Mouse (Mus musculus) CD4-positive helper T cell, adult 2 months (primary cell): Measurements from ENCODE around the gene Elof1.
A peak's percentile ranks its signal among the peaks of the same experiment; 100 is the strongest.
"Not testable (repeated sequence)": the region's sequence is repeated elsewhere in the genome, so short reads cannot be mapped to it uniquely, and the experiment has no call there.

Source experiments
- DNase-seq: peaks from one replicate; pipeline ENCODE4 v3.0.0-alpha.2; 2012; ENCODE audit warnings: low read depth, missing footprints, low spot score

The Elof1 gene

DNA sequence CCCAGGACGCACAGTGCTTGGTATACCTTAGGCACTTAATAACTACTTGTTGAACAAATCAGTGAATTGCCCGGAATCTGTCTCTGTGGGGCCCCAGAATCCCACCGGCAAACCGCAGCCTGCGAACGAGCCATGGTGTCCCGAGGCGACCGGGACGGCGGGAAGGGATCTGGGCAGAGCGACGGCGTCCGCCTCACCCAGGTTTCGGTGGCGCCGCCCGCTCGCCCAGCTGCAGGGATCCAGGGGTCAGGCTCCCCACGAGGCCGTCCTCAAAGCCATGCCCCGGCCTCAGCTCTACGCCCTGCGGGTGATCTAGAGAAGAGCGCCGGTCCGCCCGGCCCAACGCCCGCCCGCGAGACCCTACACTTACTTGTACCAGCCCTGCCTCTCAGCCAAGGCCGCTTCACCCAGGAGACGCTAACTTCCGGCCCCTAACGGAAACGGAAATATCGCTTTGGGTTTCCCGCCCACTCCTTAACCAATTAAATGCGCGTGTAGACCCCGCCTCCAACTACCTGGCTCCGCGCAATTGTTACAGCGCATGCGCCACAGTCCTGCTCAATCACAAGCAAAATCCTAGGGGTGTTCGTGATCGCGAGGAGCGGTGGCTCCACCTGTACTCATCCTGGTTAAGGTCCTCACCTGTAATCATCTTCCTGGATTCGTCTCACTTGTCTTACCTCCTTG, at the start of gene Elof1:
Elof1 (minus strand) TSS at position 433 of the 687 bp plus-strand sequence.
- peak; percentile 96 for DNase-seq

DNA sequence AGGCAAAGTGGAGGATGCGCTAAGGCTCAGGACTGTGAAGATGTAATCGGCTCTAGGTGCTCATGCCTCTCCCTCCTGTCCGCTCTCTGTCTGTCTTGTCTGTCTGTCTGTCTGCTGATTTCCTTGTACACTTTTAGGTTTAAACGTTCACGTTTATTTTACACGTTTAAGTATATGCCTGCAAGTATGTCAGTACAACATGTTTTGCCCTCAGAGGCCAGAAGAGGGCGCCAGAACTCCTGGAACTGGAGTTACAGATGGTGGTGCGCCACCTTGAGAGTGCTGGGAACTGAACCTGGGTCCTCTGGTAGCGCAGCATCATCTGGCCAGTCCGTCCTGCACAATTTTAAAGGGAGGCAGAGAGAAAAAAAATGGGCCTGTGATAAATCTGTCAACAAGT, 49.7 kb upstream of the Elof1 start:
- DNase-seq = no peak

DNA sequence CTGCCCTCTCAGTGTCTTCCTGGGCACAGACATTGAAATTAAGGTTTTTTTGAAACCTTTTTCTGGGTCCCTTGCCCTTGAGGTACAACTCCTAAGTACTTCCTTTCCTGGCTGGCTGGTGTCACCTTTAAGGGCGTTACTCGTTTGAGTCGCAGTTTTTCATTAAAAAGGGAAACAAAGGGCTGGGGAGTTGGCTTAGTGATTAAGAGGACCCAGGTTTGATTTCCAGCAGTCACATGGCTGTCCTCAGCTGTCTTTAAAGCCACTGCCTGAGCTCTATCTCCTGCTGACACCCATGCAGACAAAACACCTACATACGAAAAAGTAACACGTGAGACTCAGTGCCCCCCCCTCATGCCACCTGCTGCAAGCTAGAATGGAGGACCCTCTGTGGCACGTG, 49.0 kb upstream of the Elof1 start:
- DNase-seq = no peak

DNA sequence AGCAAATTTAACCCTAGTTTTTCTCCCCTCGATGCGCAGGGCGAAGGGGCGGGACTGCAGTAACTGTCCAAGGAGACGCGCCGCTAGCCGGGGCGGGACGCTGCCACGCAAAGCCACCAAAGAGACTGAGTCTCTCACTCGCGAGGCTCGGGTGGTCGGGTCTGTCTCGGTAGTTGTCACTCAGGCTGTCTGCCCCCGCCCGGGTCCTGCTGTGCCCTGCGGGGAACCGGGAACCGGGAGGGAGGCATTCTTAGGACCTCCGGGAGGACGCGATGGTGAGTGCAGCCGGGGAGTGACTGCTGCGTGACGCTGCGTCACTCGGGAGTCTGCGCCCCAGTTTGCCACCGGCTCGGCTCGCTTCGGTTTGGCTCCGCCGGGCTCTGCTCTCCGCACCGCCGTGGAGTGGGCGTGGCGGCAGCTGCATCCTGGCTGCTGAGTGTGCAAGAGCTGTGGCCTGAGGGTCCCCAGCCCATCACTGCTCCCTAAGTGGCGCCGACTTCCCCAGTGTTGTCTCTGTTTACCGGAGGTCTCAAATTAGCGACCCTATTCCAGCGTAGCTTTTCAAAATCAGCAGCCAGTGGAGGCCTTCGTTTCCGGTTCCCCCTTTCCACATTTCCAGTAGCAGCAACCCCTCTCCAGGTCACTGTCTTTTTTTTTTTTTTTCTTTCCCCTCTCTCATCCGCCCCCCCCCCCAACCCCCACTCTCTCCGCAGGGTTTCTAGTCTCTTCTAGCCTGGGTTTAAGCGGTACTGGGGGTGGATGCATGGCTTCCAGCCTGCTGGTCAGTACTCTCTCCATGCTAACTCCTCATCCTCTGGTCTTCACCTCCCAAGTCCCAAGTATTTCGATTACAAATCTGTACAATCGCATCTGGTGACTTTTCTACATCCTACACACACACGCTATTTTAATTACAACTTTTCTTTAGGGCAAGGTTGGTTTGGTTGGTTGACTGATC, 48.0 kb upstream of the Elof1 start:
- peak; percentile 62 for DNase-seq

DNA sequence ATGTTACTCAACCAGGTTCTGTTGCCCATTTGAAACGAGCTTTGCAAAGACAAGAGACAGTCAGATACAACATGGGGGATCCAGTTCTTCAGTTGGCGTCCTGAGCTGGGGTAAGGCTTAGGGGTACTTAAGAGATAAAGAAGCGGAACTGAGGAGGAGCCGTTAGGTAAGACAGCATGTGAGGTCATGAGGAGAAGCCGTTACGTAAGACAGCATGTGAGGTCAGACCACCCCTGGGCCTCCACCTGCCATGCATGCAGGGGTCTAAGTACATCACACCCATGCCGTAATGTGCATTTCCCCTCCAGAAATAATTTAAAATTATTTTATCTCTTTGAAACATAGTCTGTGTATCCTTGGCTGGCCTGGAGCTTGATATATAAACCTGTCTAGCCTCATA, 45.9 kb upstream of the Elof1 start:
- no peak for DNase-seq

DNA sequence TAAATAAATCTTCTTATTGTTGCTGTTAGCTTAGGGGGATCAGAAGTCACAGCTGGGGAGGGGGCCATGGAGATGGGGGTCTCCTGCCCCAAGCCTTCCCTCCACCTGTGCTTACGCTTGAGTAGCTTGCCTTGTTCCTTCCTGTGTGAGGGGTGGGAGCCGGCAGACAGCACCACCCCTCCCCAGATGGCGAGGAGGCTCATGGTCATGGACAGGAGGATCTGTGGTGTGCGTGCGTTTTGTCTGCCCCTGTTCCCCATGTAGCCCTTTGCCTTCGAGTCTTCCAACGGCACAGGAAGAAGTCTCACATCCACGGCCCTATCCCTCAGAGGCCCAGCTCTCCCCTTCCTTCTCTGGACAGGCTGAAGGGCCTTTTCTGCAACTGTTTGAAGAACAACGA, 45.3 kb upstream of the Elof1 start:
- no peak for DNase-seq

DNA sequence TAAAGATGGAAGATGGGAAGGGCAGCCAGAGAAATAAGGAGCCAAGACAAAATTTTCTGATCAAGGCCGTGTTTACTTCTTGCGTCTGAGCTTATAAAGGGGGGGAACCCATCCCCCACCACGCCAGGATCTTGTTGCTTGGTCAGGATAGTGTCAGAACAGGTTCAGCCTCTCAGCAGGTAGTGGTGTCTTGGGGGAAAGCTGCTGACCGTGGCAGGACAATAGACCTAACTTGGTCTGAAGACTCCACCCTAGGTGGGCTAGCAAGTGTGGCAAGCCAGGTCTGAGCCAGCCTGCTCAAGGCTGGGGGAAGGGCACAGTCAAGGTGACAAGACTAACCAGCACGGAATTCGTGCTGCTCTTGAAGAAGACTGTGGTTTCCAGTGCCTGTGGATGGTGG, 44.3 kb upstream of the Elof1 start:
- DNase-seq = no peak

DNA sequence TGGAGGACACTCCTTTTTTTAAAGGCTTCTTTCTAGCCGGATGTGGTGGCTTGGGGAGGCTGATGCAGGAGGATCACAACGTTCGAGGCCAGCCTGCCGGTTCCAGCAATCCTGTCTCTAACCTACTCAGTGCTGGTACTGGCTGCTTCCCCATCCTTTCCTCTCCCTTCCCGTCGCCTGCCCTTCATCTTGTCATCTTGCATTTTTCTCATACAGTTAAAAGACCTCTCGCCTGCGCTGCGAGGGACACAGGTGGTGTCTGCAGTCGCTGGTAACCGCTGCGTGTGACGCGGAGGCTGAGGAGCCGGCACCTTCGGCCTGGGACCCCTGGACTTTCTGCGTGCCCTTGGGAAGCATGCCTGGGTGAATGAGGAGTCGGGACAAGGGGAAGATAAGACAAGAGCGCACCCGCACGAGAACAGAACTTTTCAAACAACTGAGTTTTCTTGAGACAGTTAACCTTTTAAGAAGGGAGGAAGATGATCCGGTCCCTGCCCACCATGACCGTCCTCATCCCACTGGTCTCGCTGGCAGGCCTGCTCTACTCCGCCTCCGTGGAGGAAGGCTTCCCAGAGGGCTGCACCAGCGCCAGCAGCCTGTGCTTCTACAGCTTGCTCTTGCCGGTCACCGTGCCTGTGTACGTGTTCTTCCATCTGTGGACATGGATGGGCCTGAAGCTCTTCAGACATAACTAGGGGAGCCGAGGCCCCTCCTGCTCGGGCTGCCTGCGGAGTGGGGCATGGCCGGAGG, 40.7 kb upstream of the Elof1 start:
- DNase-seq = no peak

DNA sequence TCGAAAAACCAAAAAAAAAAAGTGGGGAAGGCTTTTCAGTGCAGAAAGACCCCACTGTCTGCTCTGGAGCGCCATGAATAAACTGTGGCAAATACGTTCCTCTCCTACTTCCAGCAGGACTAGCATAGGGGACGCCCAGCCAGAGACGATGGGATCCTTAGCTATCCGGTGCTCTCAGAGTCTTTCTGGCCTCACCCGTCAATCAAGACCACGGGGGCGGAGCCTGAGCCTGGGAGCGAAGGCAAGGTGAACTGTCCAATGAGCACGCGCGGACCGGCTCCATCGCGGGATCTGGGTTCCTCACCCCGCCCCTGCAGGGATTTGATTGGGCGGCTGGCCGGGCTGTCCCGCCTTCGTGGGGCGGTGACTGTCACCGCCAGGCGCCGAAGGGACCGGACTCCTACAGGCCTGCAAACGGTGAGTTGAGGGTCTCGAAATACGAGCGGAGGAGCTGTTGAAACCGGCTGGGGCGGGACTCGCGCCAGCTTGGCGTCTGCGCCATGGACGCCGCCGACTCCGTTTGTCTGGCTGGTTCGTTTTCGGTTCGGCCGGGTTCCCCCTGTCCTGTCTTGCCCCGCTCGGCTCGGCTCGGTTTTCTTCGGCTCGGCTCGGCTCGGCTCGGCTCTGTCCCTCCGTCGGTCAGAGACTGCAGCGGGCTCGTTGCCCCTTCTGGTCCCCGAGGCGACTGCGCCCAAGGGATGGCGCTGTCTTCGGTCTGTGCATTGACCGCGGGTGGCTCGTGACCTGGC, 39.7 kb upstream of the Elof1 start, which contains the start of gene Pigyl:
Pigyl (plus strand) TSS at position 350 of the 749 bp plus-strand sequence.
- DNase-seq = peak; percentile 98

DNA sequence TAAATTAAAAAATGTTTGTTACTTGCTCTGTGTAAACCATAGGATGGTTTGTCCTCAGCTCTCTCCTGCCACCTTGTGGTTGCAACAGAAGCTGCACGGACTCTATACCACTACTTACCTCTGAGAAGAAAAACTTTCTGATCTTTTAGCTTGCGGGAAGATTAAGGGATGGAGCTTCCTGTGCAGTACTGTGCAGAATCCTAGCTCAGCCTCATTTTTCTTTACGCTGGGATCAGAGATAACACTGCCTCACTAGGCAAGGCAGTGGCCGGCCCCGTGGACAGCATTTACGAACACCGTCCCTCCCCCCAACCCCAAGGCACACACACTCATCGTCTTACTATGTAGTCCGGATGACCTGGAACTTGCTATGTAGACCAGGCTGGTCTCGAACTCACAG, 38.6 kb upstream of the Elof1 start:
- DNase-seq = peak; percentile 84

DNA sequence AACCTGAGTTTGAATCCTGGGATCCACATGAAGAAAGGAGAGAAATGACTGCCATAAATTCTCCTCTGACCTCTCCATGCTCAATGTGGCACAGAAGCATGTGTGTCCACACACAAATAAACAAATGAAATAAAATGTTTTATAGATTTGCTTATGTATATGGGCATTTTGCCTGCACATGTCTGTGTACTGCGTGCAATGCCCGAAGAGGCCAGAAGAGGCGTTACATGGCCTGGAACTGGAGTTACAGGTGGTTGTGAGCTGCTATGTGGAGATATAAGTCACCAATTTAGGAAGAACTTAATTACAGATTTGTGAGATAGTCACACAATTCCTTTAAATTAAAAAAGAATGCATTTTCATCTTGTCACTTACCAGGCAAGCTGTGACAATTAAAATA, 36.8 kb upstream of the Elof1 start:
- no peak for DNase-seq

DNA sequence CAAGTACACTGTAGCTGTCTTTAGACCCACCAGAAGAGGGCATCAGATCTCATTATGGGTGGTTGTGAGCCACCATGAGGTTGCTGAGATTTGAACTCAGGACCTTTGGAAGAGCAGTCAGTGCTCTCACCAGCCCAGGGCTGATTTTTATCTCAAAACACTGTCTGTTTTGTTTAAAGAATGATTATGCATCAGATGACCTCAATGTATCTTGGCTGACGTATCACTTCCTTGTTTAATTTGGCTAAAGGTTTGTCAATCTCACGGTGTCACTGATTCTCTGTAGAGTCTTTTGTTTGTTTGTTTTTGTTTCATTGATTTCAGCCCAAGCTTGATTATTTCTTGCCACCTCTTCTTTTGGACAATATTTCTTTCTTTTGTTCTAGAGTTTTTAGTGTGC, 34.0 kb upstream of the Elof1 start:
- DNase-seq = no peak

DNA sequence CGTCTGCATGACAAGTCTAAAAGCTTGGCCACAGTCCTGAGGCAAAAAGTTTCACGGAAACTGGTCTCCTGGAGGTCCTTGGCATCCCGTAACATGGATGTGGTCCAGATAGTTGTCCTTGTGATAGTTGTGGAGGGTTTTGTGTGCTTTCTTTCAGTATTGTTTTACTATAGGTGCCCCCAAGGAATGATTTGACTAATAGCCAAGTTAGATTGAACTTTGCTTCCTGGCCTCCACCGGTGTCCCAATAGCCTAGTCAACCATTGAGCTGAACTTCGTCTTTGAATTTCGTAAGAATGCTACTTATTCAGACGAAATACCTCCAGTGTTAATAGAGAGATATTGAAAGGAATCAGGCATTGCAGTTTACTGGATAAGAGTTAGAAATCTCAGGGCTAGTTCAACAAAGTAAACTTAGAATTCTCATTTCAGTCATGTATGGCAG, 33.3 kb upstream of the Elof1 start:
- not testable (repeated sequence) for DNase-seq

DNA sequence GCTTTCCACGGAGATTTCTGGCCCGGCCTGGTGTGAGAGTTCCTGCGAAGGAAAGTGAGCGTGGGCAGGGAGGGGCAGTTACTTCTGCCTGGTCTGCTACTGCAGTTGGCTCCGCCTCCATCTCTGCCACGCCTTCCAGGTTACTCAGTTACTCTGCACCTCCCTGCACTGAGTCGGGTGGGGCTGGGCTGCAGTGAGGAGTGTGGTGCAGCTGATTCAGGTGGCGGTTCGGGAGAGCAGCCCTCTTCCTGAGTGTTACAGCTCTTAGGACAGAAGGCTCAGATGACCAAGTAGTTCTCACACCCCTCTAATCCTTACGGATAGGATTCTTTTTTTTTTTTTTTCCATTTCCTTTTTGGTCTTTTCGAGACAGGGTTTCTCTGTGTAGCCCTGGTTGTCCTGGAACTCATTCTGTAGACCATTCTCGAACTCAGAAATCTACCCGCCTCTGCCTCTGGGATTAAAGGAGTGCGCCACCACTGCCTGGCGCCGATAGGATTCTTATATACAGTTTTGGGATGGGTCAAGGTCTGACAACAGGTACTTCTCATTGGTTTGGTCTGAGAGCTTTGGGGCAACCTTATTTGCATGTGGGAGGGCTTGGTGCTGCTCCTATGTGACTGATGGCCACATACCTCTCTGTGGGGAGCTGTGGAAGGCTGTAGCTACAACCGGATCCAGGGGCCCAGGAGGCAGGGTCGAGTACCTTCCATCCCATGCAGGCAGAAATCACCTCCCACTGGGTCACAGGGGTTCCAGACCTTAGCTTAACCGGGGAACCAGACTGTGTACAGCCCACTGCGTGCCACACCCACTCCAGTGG, 32.7 kb upstream of the Elof1 start:
- DNase-seq = no peak

DNA sequence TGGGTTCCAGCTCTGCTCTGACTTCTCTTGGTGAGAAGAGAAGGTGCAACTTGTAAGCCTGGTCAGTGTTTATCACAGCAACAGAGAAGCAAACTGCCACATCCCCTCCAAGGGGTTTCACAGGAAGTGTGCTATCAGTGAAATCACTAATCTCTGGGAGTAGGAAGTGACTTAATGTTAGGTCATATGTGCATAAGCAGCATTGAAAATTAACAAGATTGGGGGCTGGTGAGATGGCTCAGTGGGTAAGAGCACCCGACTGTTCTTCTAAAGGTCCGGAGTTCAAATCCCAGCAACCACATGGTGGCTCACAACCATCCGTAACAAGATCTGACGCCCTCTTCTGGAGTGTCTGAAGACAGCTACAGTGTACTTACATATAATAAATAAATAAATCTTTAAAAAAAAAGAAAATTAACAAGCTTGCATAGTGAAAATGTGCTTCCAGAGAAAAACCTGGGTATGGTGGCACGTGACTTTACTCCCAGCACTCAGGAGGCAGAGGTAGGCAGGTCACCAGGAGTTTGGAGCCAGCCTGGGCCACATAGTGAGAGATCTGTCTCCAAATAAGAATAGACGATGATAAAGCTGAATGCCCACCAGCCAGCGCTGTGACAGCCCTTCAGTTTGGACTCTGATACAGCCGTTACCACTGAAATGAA, 27.5 kb upstream of the Elof1 start:
- DNase-seq = no peak

DNA sequence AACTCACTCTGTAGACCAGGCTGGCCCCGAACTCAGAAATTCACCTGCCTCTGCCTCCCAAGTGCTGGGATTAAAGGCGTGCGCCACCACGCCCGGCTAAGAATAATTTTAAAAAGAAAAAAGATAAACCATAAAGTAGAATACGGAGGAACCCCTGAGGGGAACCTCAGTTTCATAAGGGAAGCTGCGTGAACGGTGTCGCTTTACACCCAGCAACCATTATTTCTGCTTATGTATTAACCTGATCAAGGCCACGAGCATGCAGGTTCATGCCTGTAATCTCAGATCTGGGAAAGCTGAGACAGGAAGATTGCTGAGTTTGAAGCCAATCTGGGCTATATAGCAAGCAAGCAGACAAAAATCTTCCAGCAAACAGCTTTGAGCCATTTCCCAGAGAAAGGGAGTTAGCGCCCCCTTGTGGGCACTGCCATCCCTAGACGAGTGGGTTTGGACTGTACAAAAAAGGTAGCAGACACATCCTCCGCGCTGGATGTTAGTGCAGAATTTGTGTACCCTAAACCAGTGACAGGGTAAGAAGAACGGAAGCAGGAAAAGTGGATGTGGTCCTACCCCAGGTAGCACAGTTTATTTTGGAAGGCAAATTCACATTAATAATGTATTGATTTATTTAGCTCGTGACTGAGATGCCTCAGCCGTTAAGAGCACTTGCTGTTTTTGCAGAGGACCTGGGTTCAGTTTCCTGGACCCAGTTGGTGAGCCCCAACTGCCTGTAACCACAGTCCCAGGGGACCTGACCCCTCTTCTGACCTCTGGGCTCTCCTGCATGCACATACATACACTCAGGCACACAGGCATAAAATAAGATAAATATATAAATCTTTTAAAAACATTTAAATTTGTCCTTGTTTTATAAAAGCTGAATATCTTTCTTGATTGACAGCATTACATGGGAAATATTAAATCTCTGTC, 26.4 kb upstream of the Elof1 start:
- DNase-seq = peak; percentile 85

DNA sequence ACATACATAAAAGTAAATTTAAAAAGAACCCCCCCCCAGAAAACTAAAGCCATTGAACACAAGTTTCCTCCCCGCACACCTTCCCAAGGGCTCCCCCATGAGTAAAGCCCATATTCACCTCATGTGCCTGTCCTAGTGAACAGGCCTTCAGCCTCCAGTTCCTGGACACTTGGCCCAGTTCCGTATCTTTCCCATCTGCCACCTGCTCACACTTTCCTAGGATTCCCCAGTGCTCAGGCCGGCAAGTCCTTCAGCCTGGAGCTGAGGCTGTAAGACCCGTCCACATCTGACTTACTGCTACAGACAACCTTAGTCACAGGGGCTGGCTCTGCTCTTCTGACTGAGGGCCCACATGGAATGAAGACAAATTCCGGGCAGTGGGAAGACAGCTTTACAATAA, 22.8 kb upstream of the Elof1 start:
- no peak for DNase-seq

DNA sequence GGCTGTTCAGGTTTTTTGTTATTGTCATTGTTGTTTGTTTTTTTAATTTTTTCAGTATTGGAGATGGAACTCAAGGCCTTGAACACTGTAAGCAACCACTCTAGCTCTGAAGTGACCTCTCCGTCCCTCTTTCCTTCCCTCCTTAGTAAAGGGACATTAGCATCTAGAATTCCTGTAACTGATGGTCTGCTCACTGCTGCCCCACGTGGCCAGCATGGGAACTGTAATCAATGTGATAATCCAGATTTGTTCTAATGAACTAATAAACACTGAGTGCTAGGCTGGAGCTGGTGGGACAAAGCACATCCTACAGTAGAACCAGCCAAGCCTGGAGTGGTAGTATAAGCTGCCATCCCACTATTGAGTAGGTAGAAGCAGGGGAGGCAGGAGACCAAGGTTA, 21.5 kb upstream of the Elof1 start:
- peak; percentile 50 for DNase-seq
